8 mouse cellular contexts compared by ENCODE assay signal in genomic region chr3:132684231-132684928, GRCm38 (mm10). TPM values are rescaled to one million over a fixed set of nuclear protein-coding genes. Genes with fewer than 3 reads are reported as not detected.
DNase-seq lines count a peak whose midpoint lies in the region; ATAC-seq and TF ChIP-seq lines count a peak whose summit lies in the region.

Aimp1 (minus strand) TSS chr3:132684370.

- H3K9me3 ChIP-seq in embryonic facial prominence, embryonic 10.5 days, result no peaks in the 10 kb centered on the region
- H3K9me3 ChIP-seq in heart, embryonic 13.5 days, result no peaks in the 10 kb centered on the region
- H3K9me3 ChIP-seq in neural tube, embryonic 12.5 days, result no peaks in the 10 kb centered on the region

- no peaks in the 10 kb centered on the region for H3K27me3 ChIP-seq in spleen, adult 2 months (ENCODE audit: control insufficient read depth, insufficient read depth, low read length)
- no peaks in the 10 kb centered on the region for H3K27me3 ChIP-seq in embryonic facial prominence, embryonic 10.5 days (replicated peaks; ENCODE audit: low read depth, poor library complexity, severe bottlenecking)
- H3K27me3 ChIP-seq in heart, embryonic 13.5 days (replicated peaks), result no peaks in the 10 kb centered on the region
- H3K27me3 ChIP-seq in neural tube, embryonic 12.5 days (replicated peaks), result no peaks in the 10 kb centered on the region

- WGBS in spleen, adult 2 months, result 1% methylated on average over 27 of the region's 27 CpGs
- 3% methylated on average over 27 of the region's 27 CpGs for WGBS in embryonic facial prominence, embryonic 10.5 days
- WGBS in heart, embryonic 13.5 days, result 2% methylated on average over 27 of the region's 27 CpGs
- WGBS in neural tube, embryonic 12.5 days, result 2% methylated on average over 27 of the region's 27 CpGs

- TF ChIP-seq CTCF in spleen, adult 2 months (IDR thresholded peaks at IDR 0.05; ENCODE audit: extremely low read depth, insufficient read depth, insufficient read length, insufficient replicate concordance), result no peak

- no peak for TF ChIP-seq POLR2A in spleen, adult 2 months (IDR thresholded peaks at IDR 0.05; ENCODE audit: low read depth, low read length)

- peak within 1 kb of the TSS; percentile 74 for H3K4me3 ChIP-seq in spleen, adult 2 months (ENCODE audit: extremely low read depth, insufficient read depth, insufficient read length)
- H3K4me3 ChIP-seq in embryonic facial prominence, embryonic 10.5 days, result peak within 1 kb of the TSS; percentile 82
- peak within 1 kb of the TSS; percentile 95 for H3K4me3 ChIP-seq in heart, embryonic 13.5 days
- peak within 1 kb of the TSS; percentile 75 for H3K4me3 ChIP-seq in neural tube, embryonic 12.5 days

- intact Hi-C loops in left cerebral cortex, postnatal 14 days (cut with DNase I), result no loop called here

- H3K4me2 ChIP-seq in heart, embryonic 13.5 days, result peak within 1 kb of the TSS; percentile 86
- H3K4me2 ChIP-seq in neural tube, embryonic 12.5 days (replicated peaks), result peak within 1 kb of the TSS; percentile 80

- peak within 1 kb of the TSS; percentile 91 for H3K9ac ChIP-seq in heart, embryonic 13.5 days
- H3K9ac ChIP-seq in neural tube, embryonic 12.5 days, result peak within 1 kb of the TSS; percentile 75

- peak within 1 kb of the TSS; percentile 89 for H3K27ac ChIP-seq in spleen, adult 2 months (ENCODE audit: insufficient read depth, low read length)
- H3K27ac ChIP-seq in embryonic facial prominence, embryonic 10.5 days (replicated peaks), result peak within 1 kb of the TSS; percentile 99
- H3K27ac ChIP-seq in heart, embryonic 13.5 days (replicated peaks), result peak within 1 kb of the TSS; percentile 90
- no peak within 1 kb of the TSS; the same call in 1 of the 2 replicates for H3K27ac ChIP-seq in neural tube, embryonic 12.5 days

- peaks cover 2% of the 10 kb centered on the region; the same call in 1 of the 2 replicates for H3K4me1 ChIP-seq in spleen, adult 2 months (ENCODE audit: control insufficient read depth, insufficient read depth, insufficient read length)
- peaks cover 19% of the 10 kb centered on the region for H3K4me1 ChIP-seq in embryonic facial prominence, embryonic 10.5 days
- peaks cover 20% of the 10 kb centered on the region for H3K4me1 ChIP-seq in heart, embryonic 13.5 days
- peaks cover 11% of the 10 kb centered on the region for H3K4me1 ChIP-seq in neural tube, embryonic 12.5 days

- H3K36me3 ChIP-seq in spleen, adult 2 months (ENCODE audit: control insufficient read depth, insufficient read depth, low read length), result peaks cover 4% of the 10 kb centered on the region
- H3K36me3 ChIP-seq in embryonic facial prominence, embryonic 10.5 days (replicated peaks), result peaks cover 14% of the 10 kb centered on the region
- H3K36me3 ChIP-seq in heart, embryonic 13.5 days, result peaks cover 17% of the 10 kb centered on the region
- H3K36me3 ChIP-seq in neural tube, embryonic 12.5 days, result no peaks in the 10 kb centered on the region

- no peak for ATAC-seq in heart, embryonic 13.5 days (ENCODE audit: extremely low read depth, insufficient number of reproducible peaks, low FRiP score, low TSS enrichment)
- no peak for ATAC-seq in neural tube, embryonic 12.5 days (ENCODE audit: low FRiP score, low read depth)

- no peak for DNase-seq in spleen, adult 2 months (ENCODE audit: low read depth in 1 of 2, low spot score in 2 of 2)
- no peak for DNase-seq in spleen, postnatal 10 days (ENCODE audit: low spot score in 2 of 2)
- DNase-seq in embryonic facial prominence, embryonic 10.5 days (ENCODE audit: low spot score), result no peak
- no peak for DNase-seq in left cerebral cortex, postnatal 14 days (ENCODE audit: low spot score in 2 of 2)
- DNase-seq in frontal cortex, postnatal 36 days (ENCODE audit: low spot score in 2 of 2), result no peak
- no peak for DNase-seq in thymus, postnatal 14 days

RNA-seq across cellular contexts. Expression of gene Aimp1, which starts in this region (rescaled TPM):
- polyA plus RNA-seq in spleen, adult 2 months (2012; rRNA removed), result 6.5 and 7.0 TPM in 2 replicates
- 75.1 and 77.5 TPM in 2 replicates for polyA plus RNA-seq in embryonic facial prominence, embryonic 10.5 days (2016; fragmentation: Nextera tagmentation; extraction: Ambion mirVana)
- 45.6 and 52.9 TPM in 2 replicates for polyA plus RNA-seq in heart, embryonic 13.5 days (2015; fragmentation: Nextera tagmentation; extraction: Ambion mirVana)
- total RNA-seq in left cerebral cortex, postnatal 14 days (2021), result 10 to 100 TPM; 42.0 to 43.7 TPM
- 65.8 and 67.2 TPM in 2 replicates for polyA plus RNA-seq in neural tube, embryonic 12.5 days (2016; fragmentation: Nextera tagmentation; extraction: Ambion mirVana)
